Comparison of ENCODE assay signal across 28 mouse cellular contexts in genomic region chr1:132267959-132268358, GRCm38 (mm10). TPM values are rescaled to one million over a fixed set of nuclear protein-coding genes. Genes with fewer than 3 reads are reported as not detected.
DNase-seq lines count a peak whose midpoint lies in the region; ATAC-seq and TF ChIP-seq lines count a peak whose summit lies in the region.
"Had no signal": no experiment of that assay in that cellular context is flagged by ENCODE, and none has a peak within 500 bp of the region (broad histone marks: within the 10 kb centered on the region; RNA-seq: fewer than 3 reads in every experiment).

No protein-coding gene starts in this region.

- 49% methylated on average over 2 of the region's 2 CpGs for WGBS in kidney, embryonic 16.5 days

- TF ChIP-seq POLR2A in ES-Bruce4 (IDR thresholded peaks at IDR 0.05; ENCODE audit: insufficient read depth, low read length): no peak

- TF ChIP-seq EP300 in ES-Bruce4 (IDR thresholded peaks at IDR 0.05; ENCODE audit: insufficient read depth, low read depth, low read length): no peak

- no peak for ATAC-seq in kidney, embryonic 16.5 days (ENCODE audit: low FRiP score, low TSS enrichment)
- ATAC-seq: activated CD4-positive, CD25-positive, alpha-beta regulatory T cell, adult 4 months; inflammation-experienced regulatory T-cells, adult 6 months had no signal

- H3K4me1 ChIP-seq in kidney, embryonic 16.5 days (ENCODE audit: insufficient read depth, low read length): peaks cover 23% of the 10 kb centered on the region
- H3K4me1 ChIP-seq in E14TG2a.4 (replicated peaks; ENCODE audit: low read depth, low read length) (peaks cover 95% of the 10 kb centered on the region), ES-Bruce4 (ENCODE audit: control insufficient read depth, insufficient read depth, low read length) (peaks cover 10% of the 10 kb centered on the region)

- H3K9ac ChIP-seq in kidney, embryonic 16.5 days (replicated peaks; ENCODE audit: low read length): no peak overlapping the region
- H3K9ac ChIP-seq in ES-Bruce4 (ENCODE audit: low read depth, poor library complexity, severe bottlenecking): peak overlapping the region; percentile 2; the same call in 1 of the 2 replicates
- H3K9ac ChIP-seq: hindbrain, embryonic 13.5 days; limb, embryonic 15.5 days; liver, embryonic 15.5 days had no signal

- H3K4me2 ChIP-seq in kidney, embryonic 16.5 days (replicated peaks; ENCODE audit: low read depth, low read length): no peak overlapping the region
- H3K4me2 ChIP-seq: heart, embryonic 11.5 days; hindbrain, embryonic 13.5 days; limb, embryonic 15.5 days; liver, embryonic 15.5 days had no signal

- peak; percentile 60 for DNase-seq in gastrocnemius, adult 18-20 months (ENCODE audit: low spot score)
- DNase-seq in gastrocnemius, postnatal 36 days: no peak
- no peak for DNase-seq in kidney, postnatal 25 days
- no peak for DNase-seq in spleen, postnatal 4 days (ENCODE audit: low spot score in 2 of 2)
- DNase-seq: adrenal gland, postnatal 25 days; cerebellum, adult 11-12 months; cerebellum, postnatal 14 days; embryo, embryonic 11 days; heart, postnatal 10 days; kidney, postnatal 10 days; thymus, postnatal 36 days had no signal

- no peak overlapping the region for H3K4me3 ChIP-seq in kidney, embryonic 16.5 days (ENCODE audit: low read length)
- H3K4me3 ChIP-seq in E14TG2a.4 (replicated peaks; ENCODE audit: low read length) (peak overlapping the region; percentile 24), ES-Bruce4 (ENCODE audit: low read depth, low read length) (no peak overlapping the region)
- H3K4me3 ChIP-seq: hindbrain, embryonic 13.5 days; limb, embryonic 15.5 days; liver, embryonic 15.5 days; midbrain, embryonic 10.5 days had no signal

- H3K9me3 ChIP-seq in kidney, embryonic 16.5 days (ENCODE audit: low read length): no peaks in the 10 kb centered on the region
- H3K9me3 ChIP-seq in E14TG2a.4 (ENCODE audit: low read length): no peaks in the 10 kb centered on the region
- H3K9me3 ChIP-seq in ES-Bruce4 (replicated peaks; ENCODE audit: control insufficient read depth, insufficient read depth, low read length, poor library complexity, severe bottlenecking): no peaks in the 10 kb centered on the region
- H3K9me3 ChIP-seq: G1E; hindbrain, embryonic 13.5 days; limb, embryonic 15.5 days; liver, embryonic 15.5 days; midbrain, embryonic 10.5 days had no signal

- intact Hi-C loops in gastrocnemius, postnatal 36 days (cut with DNase I): no loop called here

- H3K36me3 ChIP-seq in kidney, embryonic 16.5 days (ENCODE audit: insufficient read depth, low read length): no peaks in the 10 kb centered on the region
- H3K36me3 ChIP-seq in E14TG2a.4 (ENCODE audit: insufficient read depth, low read length) (peaks cover 2% of the 10 kb centered on the region; the same call in 1 of the 2 replicates), ES-Bruce4 (ENCODE audit: control insufficient read depth, insufficient read depth, low read length, poor library complexity, severe bottlenecking) (no peaks in the 10 kb centered on the region)
- H3K36me3 ChIP-seq: G1E; hindbrain, embryonic 13.5 days; limb, embryonic 15.5 days; liver, embryonic 15.5 days; midbrain, embryonic 10.5 days had no signal

- peak overlapping the region; percentile 78 for H3K27ac ChIP-seq in kidney, embryonic 16.5 days (ENCODE audit: low read length)
- peak overlapping the region; percentile 85 for H3K27ac ChIP-seq in ES-Bruce4 (ENCODE audit: insufficient read depth, low read length)
- H3K27ac ChIP-seq: hindbrain, embryonic 13.5 days; limb, embryonic 15.5 days; liver, embryonic 15.5 days; macrophage; midbrain, embryonic 10.5 days had no signal

- no peak for TF ChIP-seq CTCF in E14TG2a.4 (conservative IDR thresholded peaks at IDR 0.05; ENCODE audit: low read length)
- TF ChIP-seq CTCF in ES-Bruce4 (IDR thresholded peaks at IDR 0.05; ENCODE audit: low read depth, low read length): no peak

- H3K27me3 ChIP-seq in kidney, embryonic 16.5 days (ENCODE audit: insufficient read depth, low read length): no peaks in the 10 kb centered on the region
- H3K27me3 ChIP-seq in E14TG2a.4 (ENCODE audit: insufficient read depth, low read length) (no peaks in the 10 kb centered on the region), ES-Bruce4 (ENCODE audit: control insufficient read depth, insufficient read depth, low read length, poor library complexity, severe bottlenecking) (no peaks in the 10 kb centered on the region)
- H3K27me3 ChIP-seq: limb, embryonic 15.5 days had no signal

RNA-seq across cellular contexts. Expression of gene Klhdc8a, which starts 30.5 kb away (rescaled TPM):
- under 1 TPM; 0.27 to 0.36 TPM for total RNA-seq in gastrocnemius, adult 18-20 months (2021)
- total RNA-seq in gastrocnemius, postnatal 36 days (2021): under 1 TPM; 0.07 to 0.10 TPM
- polyA plus RNA-seq in kidney, embryonic 16.5 days (2015; fragmentation: Nextera tagmentation; extraction: Ambion mirVana): 1.8 and 2.1 TPM in 2 replicates
- 0.60 and 0.72 TPM in 2 replicates for polyA plus RNA-seq in ES-Bruce4 (2011; ENCODE audit: insufficient read depth, insufficient read length, low read depth, missing spikeins)
- polyA plus RNA-seq: activated CD4-positive, CD25-positive, alpha-beta regulatory T cell, adult 4 months; G1E; inflammation-experienced regulatory T-cells, adult 6 months; macrophage had no signal

RNA-seq across cellular contexts. Expression of gene Gm10188, which starts 38.4 kb away (rescaled TPM):
- not detected for total RNA-seq in gastrocnemius, adult 18-20 months (2021)
- not detected for total RNA-seq in gastrocnemius, postnatal 36 days (2021)
- polyA plus RNA-seq in kidney, embryonic 16.5 days (2015; fragmentation: Nextera tagmentation; extraction: Ambion mirVana): not detected in 2 replicates
- not detected in 2 replicates for polyA plus RNA-seq in ES-Bruce4 (2011; ENCODE audit: insufficient read depth, insufficient read length, low read depth, missing spikeins)
- total RNA-seq: adrenal gland, postnatal 25 days; G1E; heart, postnatal 10 days; left cerebral cortex, postnatal 10 days; midbrain, postnatal 0 days had no signal
- polyA plus RNA-seq: activated CD4-positive, CD25-positive, alpha-beta regulatory T cell, adult 4 months; embryonic facial prominence, embryonic 14.5 days; G1E; gonadal fat pad, adult 2 months; heart, embryonic 11.5 days; inflammation-experienced regulatory T-cells, adult 6 months; limb, embryonic 15.5 days; liver, embryonic 15.5 days; lung, embryonic 16.5 days; macrophage had no signal

RNA-seq across cellular contexts. Expression of gene Nuak2, which starts 48.0 kb away (rescaled TPM):
- 1 to 10 TPM in 1 of 2 experiments, under 1 TPM in 1; 0.87 to 1.1 TPM for total RNA-seq in gastrocnemius, adult 18-20 months (2021)
- total RNA-seq in gastrocnemius, postnatal 36 days (2021): under 1 TPM; 0.59 to 0.99 TPM
- 4.3 and 5.5 TPM in 2 replicates for polyA plus RNA-seq in kidney, embryonic 16.5 days (2015; fragmentation: Nextera tagmentation; extraction: Ambion mirVana)
- polyA plus RNA-seq in ES-Bruce4 (2011; ENCODE audit: insufficient read depth, insufficient read length, low read depth, missing spikeins): 20.0 and 21.7 TPM in 2 replicates
- polyA plus RNA-seq: G1E had no signal
